Mouse (Mus musculus) bone marrow macrophage, adult 2 months (primary cell): ENCODE data around the gene Lcn6.

ENCODE experiments used
- CTCF ChIP-seq: IDR thresholded peaks from 2 replicates; pipeline ENCODE4 v1.5.1; 2012; ENCODE audit warnings: low read depth, mild to moderate bottlenecking, low read length, moderate library complexity
- POLR2A ChIP-seq: IDR thresholded peaks from 2 replicates; pipeline ENCODE4 v1.6.1; 2012; ENCODE audit warnings: mild to moderate bottlenecking, low read depth, low read length, borderline replicate concordance

DNA sequence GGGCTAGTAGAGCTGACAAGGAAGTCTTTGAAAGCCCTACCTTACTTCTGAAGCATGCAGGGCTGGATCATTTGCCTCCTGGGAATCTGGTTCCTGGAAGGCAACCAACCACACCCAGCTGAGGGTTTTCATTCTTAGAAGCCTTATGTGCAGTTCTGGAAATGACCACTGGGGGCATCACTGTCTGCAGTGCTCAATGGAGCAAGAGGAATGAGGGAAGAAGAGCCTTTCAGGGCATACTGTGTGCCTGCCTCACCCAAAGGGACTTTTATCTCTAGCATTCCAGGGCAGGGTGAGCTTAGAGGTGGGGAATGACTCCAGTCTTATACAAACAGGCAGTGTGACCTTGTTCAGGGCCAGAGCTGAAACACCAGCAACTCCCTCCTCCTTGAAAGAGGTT, 18.0 kb downstream of the Lcn6 start:
- TF ChIP-seq CTCF (peak; percentile 31), POLR2A (no peak)
